Mouse (Mus musculus) retina, adult 2 months (tissue): ENCODE measurements around the gene Dab1.
A peak's percentile ranks its signal among the peaks of the same experiment; 100 is the strongest.

Experiments
- DNase-seq: peaks from one replicate; pipeline ENCODE4 v3.0.0-alpha.2; 2012; ENCODE audit warnings: low read depth, low spot score

Gene Dab1

DNA sequence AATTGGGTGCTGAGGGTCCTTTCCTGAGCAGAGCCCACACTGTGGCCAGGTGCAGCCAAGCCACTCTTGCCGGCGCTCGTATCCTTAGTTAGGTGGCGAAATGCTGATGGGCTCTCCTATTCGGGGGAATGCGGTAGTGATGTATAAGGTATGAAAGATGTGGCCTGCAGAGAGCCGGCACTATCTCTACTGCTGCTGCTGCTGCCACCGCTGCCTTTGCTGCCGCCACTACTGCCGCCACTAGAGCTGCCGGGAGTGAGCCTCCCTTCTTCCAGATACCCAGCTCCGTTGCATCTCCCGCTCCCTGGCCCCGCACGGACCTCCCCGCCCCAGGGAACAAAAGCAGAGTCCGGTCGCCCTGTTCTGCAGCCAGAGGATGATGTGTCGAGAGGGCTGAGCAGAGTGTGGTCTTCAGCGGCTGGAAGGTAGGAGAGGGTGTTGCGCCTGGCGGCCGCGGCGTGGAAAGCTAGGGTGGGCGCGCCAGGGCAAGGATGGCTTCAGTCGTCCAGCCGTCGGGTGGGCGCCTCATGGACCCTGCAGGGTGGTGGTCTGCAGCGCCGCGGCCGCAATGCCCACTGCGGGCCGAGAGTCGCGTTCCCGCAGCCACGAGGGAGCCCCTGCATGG lies at the start of gene Dab1:
Gene Dab1, plus strand, starts transcription at position 39 of the 625 bp plus-strand sequence.
- DNase-seq = no peak

GRCm38 (mm10) chr4:103571721-103572352 lies 47.3 kb upstream of the Dab1 start:
- no peak for DNase-seq

GRCm38 (mm10) chr4:103575556-103575955 lies 43.6 kb upstream of the Dab1 start:
- DNase-seq = no peak

DNA sequence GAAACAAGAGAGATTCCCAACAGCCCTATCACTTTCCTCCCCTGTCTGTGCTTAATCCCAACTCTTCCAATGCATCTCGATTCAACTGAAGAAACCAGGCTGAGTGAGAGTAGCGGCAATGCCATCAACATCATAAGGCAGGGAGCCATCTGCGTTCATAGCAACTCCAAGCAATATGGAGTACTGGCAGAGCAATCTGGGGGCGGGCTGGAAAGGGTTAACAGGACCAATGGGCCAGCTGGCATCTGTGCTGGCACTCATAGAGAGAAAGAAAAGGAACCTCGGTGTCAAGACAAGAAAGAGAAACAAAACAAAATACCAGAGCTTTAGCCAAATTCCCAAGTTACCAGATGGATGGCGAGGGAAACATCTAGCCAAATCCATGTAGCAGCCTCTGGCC lies 42.9 kb upstream of the Dab1 start:
- DNase-seq = no peak

DNA sequence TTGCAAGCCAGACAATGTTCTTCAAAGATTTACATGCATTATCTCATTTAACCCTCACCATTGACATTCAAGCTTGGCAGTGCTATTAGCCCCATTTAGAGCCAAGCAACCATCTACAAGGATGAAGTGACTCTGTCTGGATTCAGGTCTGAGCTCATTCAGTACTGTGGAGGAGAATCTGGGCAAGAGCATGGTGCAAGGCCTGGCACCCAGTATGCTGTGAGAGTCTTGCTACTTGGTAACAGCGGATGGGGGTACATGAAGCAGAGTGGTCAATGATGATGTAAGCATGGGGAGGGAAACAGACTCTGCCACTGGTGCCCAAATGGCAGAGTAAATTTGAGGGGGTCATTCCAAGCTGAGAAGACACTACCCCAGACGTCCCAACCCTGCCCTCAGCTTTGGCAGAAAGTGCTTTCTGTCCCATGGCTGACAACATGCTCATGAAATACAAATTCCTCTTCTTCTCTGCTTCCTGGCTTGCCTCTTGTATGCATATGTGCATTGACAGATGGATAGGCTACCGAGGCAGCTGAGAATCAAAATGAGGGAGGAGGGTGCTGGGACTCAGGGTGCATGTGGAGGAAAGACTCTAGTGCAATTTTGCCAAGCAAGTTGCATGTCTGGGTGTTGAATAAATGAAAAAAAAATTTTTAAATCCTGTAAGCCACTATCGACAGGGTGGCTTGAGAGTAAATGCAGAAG lies 41.9 kb upstream of the Dab1 start:
- DNase-seq = no peak

- DNase-seq = no peak
Observed at GRCm38 (mm10) chr4:103577821-103578220, 41.3 kb upstream of the Dab1 start.

DNA sequence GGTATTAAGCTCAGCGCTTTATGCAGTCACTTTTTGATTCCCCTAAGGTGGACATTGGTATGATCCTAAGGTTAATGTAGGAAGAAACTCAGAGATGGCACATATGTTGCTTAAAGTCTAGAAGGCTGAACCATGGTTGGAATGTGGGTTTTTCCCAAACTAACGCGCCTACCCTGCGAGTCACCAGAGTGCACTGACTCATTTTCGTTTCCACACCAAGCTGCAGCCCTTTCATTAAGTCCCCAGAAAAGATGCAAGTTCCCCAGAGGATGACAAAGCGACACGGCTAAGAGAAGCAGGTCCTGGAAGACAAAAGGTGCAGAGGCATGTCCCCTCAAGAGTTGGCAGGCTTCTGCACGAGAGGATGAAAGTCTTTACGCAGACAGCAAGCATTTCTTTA lies 39.1 kb upstream of the Dab1 start:
- no peak for DNase-seq

GRCm38 (mm10) chr4:103615011-103615410 lies 4.1 kb upstream of the Dab1 start:
- no peak for DNase-seq

- no peak for DNase-seq
Observed at GRCm38 (mm10) chr4:103619946-103620371, 800 bp downstream of the Dab1 start.

GRCm38 (mm10) chr4:103620590-103621155 lies 1.5 kb downstream of the Dab1 start:
- no peak for DNase-seq

DNA sequence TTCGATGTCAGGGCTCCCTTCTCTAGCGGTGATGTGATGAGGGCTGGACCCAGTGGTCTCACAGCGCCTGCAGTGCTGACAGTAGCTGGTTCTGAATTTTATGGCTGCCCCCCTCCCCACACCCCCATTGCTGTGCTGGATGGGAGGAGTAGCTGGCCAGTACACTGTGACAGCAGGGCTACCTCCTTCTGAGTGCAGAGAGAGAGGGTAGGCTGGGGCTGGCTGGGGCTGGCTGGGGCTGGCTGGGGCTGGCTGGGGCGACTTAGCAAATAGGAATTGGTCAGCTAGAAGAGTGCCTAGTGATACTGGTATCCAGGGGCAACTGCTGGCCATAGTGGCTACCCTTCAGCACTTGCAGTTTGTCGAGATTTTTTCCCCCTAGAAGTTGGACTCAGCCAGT lies 2.4 kb downstream of the Dab1 start:
- no peak for DNase-seq

GRCm38 (mm10) chr4:103630177-103630576 lies 11.0 kb downstream of the Dab1 start:
- no peak for DNase-seq

- no peak for DNase-seq
Observed at GRCm38 (mm10) chr4:103636168-103636776, 17.1 kb downstream of the Dab1 start.

DNA sequence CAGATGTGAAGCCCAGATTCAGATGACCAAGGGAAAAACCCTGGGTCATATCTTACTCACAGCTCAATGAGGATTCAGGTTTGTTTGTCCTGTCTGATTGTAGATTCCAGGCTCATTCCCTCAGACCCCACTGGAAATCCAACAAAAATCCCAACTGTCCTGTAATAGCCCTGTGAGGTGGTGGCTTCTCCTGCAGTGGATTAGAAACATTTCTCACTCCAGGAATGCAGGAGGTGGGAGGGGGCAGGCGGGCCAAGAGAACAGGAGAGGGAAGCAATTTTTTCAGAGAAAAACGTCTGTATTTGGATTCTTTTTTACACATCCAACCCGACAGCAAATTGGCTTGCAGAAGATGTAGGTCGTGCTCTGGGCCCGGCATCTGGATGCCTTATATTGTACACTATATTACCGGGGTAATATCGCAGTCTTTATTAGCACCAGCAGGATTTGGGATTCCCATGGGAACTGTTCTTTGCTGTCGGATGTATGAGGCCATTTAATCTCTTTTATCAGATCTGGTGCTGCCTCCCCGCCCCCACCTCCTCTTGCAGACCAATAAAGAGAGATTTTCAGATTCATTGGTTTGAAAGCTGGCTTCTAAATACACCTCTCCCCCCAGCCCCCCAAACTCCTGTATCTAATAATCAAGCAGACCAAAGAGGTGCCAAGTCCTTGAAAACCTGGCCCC lies 29.2 kb downstream of the Dab1 start:
- DNase-seq = no peak

GRCm38 (mm10) chr4:103655740-103656139 lies 36.6 kb downstream of the Dab1 start:
- no peak for DNase-seq

DNA sequence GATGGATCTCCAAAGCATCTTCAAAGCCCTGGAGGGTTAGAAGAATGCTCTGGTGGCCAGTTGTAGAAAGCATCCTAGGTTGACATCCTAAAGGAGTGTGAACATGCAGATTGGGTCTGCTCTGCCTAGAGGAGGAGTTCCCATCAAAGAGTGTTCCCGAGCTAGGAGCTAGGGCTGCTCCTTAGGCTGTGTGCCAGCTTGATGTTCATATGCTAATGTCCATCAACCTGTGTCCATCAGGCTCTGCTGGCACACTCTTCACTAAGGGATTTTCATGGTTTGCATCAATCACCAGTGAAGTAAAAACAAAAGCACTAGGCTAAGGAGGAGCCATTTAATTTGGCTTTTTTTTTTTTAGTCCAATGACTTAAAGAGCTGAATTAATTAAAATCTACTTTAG lies 42.2 kb downstream of the Dab1 start:
- DNase-seq = no peak

DNA sequence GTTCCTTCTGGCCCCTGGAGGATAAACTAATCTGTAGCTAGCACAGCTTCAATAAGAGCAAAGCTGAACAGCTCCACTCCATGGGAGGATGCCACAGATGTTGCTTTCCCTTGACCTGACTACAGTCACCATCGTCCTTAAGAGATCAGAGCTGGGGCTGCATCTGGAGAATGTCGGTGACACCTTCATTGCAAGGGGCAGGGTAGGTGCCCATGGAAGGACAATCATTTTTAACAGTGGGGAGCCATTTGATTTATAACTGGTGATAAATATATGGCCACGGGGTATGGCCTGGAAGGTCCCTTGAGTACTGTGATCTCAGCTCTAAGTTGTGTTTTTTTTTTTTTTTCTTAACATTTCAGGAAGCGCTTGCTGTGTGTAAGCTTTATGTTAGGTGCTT lies 48.3 kb downstream of the Dab1 start:
- no peak for DNase-seq

- no peak for DNase-seq
Observed at GRCm38 (mm10) chr4:103677195-103677594, 58.0 kb downstream of the Dab1 start.

- DNase-seq = no peak
Observed at GRCm38 (mm10) chr4:103678501-103678900, 59.3 kb downstream of the Dab1 start.

GRCm38 (mm10) chr4:103685136-103685535 lies 66.0 kb downstream of the Dab1 start:
- peak; percentile 3 for DNase-seq

DNA sequence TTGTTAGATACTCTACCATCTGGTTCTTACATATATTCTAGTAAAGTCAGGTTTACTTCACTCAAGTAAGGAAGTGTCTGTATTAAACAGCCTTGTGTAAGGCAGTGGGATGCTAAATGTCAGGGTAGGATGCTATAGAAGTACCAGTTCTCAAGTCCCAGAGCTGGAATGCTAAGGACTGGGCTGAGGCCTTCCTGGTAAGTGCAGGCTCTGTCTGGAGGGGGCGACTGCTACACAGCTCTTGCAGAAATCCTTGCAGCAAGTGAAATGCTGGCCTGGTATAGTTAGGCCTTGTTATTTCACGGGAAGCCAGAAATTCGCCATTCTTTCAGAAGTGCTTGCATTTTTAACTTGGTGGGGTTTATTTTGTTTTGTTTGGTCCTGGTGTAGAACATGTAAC lies 72.6 kb downstream of the Dab1 start:
- no peak for DNase-seq

- DNase-seq = no peak
Observed at GRCm38 (mm10) chr4:103699755-103700154, 80.6 kb downstream of the Dab1 start.
